Mouse (Mus musculus) CD8-positive naive resting alpha-beta T cell, adult 57 days (primary cell): ENCODE data around the gene Slc15a4. TPM values are rescaled to one million over a fixed set of nuclear protein-coding genes. Genes with fewer than 3 reads are reported as not detected.

Experiments used
- total RNA-seq: library from RNA; stranded (reverse); gene quantifications from one replicate; pipeline ENCODE4 v1.2.4, GENCODE M21; 2023

Slc15a4 gene
- 36.2 TPM for total RNA-seq

DNA sequence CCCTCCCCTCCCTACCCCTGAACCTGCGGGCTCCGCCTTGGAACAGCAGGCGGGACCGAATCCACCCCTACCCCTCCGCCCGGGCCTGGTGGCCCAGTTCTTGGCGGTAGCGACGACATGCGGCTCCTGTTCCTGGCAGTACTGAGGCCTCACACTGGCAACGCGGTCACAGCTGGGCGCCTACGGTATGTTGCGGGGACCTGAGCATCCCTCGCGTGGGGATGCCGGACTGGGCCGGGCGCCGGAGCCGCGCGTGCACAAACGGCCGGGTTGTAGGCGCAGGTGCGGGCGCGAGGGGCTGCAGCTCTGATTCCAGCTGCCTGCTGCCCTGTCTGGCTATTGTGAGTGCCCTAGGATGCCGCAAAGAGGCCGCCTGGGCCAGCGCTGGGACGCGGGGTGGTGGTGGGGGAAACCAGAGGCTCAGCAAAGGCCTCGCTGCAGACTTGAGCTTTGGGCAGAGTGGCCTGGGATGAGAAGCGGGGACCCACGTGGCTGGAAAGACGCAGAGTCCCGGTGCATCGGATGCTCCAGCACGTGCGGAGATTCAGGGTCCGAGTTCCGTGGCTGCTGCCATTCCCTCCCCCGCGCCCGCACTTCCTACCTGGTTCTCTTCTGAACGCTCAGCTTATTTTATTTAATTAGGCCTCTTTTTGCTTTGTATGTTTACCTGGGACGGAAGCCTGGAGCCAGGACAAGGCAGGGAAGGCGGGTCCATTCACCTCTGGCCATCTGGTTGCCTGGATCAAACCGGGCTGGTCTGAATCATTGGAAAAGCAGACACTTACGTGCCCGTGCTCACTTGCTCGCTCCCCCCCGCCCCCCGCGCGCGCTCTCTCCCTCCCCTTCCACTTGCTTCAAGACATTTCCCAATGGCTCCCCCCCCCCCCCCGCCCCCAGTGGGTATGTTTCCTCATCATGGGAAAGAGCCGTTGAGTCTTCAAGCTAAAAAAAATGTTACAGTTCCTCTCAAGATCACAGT lies at the start of gene Slc15a4, which contains the start of gene Glt1d1:
Slc15a4 (minus strand) TSS at position 731 of the 979 bp plus-strand sequence.
Glt1d1 (plus strand) TSS at position 96 of the 979 bp plus-strand sequence.

Other genes with a start within 250 kb of the Slc15a4 start
- not detected for gene Glt1d1, start 635 bp downstream of the Slc15a4 start, total RNA-seq